Mouse (Mus musculus): Measurements from ENCODE around the gene Atp2b2. TPM values are rescaled to one million over a fixed set of nuclear protein-coding genes. Genes with fewer than 3 reads are reported as not detected.
A peak's percentile ranks its signal among the peaks of the same experiment; 100 is the strongest.

The Atp2b2 gene
- polyA plus RNA-seq, 1 experiment from 2014 or later, result 1.2 TPM

DNA sequence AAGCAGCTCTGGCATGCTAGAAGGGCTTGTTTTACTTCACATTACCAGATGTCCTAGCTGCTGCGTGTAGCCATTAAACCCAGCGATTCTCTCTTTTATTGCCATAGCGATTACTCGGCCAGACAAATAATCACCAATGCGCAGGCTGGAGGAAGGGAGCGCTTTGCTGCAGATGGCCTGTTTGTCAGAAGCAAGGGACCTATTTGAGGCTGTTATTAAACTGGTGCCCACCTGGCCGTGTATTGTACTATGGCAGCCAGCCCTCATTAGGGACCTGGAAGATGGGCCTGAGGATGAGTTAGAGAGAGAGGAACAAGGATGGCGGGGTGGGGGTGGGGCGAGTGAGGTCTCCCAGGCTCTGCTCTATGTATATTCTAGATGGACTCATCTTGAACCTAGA is 243.1 kb downstream of the Atp2b2 start:
- H3K4me3 ChIP-seq (replicated peaks), result no peak overlapping the region
- H3K27ac ChIP-seq, result no peak overlapping the region
- WGBS, result 73% methylated on average over 9 of the region's 9 CpGs
- no peak overlapping the region for H3K4me2 ChIP-seq
- no peak overlapping the region for H3K9ac ChIP-seq
- ATAC-seq (ENCODE audit: insufficient read depth, low FRiP score, low read depth), result no peak
- no peaks in the 10 kb centered on the region for H3K27me3 ChIP-seq (replicated peaks)
- peaks cover 6% of the 10 kb centered on the region; the same call in 1 of the 2 replicates for H3K4me1 ChIP-seq
- no peaks in the 10 kb centered on the region for H3K36me3 ChIP-seq
- no peaks in the 10 kb centered on the region for H3K9me3 ChIP-seq

DNA sequence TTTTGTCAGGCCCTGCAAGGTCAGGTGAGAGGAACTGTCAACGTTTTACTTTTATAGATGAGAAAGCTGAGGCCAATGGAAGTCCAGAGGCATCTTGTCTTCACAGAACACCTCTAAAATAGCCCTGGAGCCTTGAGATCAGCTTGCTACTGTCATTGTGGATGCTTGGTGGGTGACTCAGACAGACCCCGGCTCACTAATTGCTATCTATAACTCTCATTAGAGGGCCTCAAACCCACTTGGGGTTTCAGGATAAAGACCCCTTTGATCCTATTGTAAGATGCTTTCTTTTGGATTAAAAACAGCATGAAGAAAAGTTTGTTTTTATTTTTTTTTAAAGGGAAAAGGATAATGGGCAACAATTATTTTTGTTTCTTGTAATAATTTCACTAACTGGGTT is 243.5 kb downstream of the Atp2b2 start:
- no peak overlapping the region for H3K4me3 ChIP-seq (replicated peaks)
- WGBS, result 61% methylated on average over 2 of the region's 2 CpGs
- no peak for ATAC-seq (ENCODE audit: insufficient read depth, low FRiP score, low read depth)

DNA sequence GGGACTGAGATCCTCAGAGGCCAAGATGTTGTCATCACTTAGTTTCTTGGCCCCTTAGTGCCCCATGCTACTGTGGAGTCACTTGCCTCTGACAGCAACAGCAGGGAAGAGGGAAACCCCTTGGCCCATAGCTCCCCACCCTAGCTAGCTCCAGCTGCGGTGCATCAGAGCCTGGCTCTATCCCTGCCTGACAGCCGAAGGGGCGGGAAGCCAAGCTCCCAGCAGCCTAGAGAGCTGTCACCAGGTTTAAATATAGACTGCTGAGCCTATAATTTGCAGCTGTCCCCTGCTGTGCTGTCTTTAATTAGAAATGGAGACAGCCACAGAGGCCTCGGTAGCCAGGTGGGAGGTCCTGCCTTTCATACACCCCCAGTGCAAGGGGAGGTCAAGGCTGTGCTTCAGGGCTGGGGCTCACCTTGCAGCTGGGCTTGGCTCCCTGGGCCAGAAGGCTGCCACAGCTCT is 247.1 kb downstream of the Atp2b2 start:
- peaks cover 6% of the 10 kb centered on the region; the same call in 1 of the 2 replicates for H3K4me1 ChIP-seq
- no peak overlapping the region for H3K4me3 ChIP-seq (replicated peaks)
- H3K27ac ChIP-seq, result peak overlapping the region; percentile 55; the same call in 1 of the 2 replicates
- H3K27me3 ChIP-seq (replicated peaks), result no peaks in the 10 kb centered on the region
- no peak overlapping the region for H3K4me2 ChIP-seq
- no peaks in the 10 kb centered on the region for H3K36me3 ChIP-seq
- 9% methylated on average over 4 of the region's 4 CpGs for WGBS
- no peaks in the 10 kb centered on the region for H3K9me3 ChIP-seq
- peak; percentile 89; the same call in 1 of the 2 replicates for ATAC-seq (ENCODE audit: insufficient read depth, low FRiP score, low read depth)
- no peak overlapping the region for H3K9ac ChIP-seq

More for the DNA sequence above, 243.5 kb downstream of the Atp2b2 start:
- Histone ChIP-seq H3K36me3 (no peaks in the 10 kb centered on the region), H3K9me3 (no peaks in the 10 kb centered on the region), H3K9ac (no peak overlapping the region), H3K27me3 (replicated peaks) (no peaks in the 10 kb centered on the region), H3K4me2 (no peak overlapping the region), H3K27ac (no peak overlapping the region), H3K4me1 (peaks cover 6% of the 10 kb centered on the region; the same call in 1 of the 2 replicates)

DNA sequence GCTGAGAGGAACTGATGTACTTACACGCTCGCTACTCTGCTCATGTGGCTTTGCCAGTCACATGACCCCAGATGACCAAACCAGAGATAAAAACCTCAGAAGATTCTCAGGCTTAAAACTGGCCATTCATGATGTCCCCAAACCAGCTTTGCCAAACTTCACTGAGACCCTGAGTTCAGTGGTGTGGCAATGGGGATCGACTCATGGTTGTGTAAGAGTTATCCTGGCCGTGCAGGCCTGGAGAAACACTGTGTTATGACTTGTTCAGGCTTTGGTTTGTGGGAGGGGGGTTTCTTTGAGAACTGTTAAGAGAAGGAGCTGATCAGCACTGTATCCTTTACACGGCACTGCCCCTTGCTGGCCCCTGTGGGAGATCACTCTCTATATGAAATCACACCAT is 250.0 kb downstream of the Atp2b2 start:
- WGBS, result 79% methylated on average over 5 of the region's 5 CpGs
- Histone ChIP-seq H3K36me3 (no peaks in the 10 kb centered on the region), H3K4me1 (peaks cover 7% of the 10 kb centered on the region; the same call in 1 of the 2 replicates), H3K9me3 (no peaks in the 10 kb centered on the region), H3K27ac (no peak overlapping the region), H3K27me3 (replicated peaks) (no peaks in the 10 kb centered on the region), H3K4me2 (no peak overlapping the region), H3K9ac (no peak overlapping the region), H3K4me3 (replicated peaks) (no peak overlapping the region)
- ATAC-seq (ENCODE audit: insufficient read depth, low FRiP score, low read depth), result no peak

DNA sequence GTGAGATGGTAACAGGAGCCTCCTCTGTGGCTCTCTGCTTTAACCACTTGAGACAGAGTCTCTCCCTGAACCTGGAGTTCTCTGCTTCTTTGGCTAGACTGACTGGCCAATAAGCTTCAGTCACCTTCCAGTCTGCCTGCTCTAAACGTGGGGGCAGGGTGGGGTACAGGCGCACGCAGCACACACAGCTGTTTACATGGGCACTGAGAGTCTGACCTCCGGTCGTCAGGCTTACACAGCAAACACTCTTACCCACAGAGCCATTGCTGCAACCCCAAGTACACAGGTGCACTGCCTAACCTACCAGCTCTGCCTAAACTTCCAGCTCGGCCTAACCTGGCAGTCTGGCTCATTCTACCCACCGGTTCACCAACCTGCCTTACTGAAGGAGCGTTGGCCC is 251.4 kb downstream of the Atp2b2 start:
- Histone ChIP-seq H3K36me3 (no peaks in the 10 kb centered on the region), H3K27ac (no peak overlapping the region), H3K4me1 (peaks cover 12% of the 10 kb centered on the region; the same call in 1 of the 2 replicates), H3K4me3 (replicated peaks) (no peak overlapping the region), H3K9ac (no peak overlapping the region), H3K4me2 (no peak overlapping the region), H3K9me3 (no peaks in the 10 kb centered on the region), H3K27me3 (replicated peaks) (no peaks in the 10 kb centered on the region)
- 58% methylated on average over 8 of the region's 8 CpGs for WGBS
- no peak for ATAC-seq (ENCODE audit: insufficient read depth, low FRiP score, low read depth)

DNA sequence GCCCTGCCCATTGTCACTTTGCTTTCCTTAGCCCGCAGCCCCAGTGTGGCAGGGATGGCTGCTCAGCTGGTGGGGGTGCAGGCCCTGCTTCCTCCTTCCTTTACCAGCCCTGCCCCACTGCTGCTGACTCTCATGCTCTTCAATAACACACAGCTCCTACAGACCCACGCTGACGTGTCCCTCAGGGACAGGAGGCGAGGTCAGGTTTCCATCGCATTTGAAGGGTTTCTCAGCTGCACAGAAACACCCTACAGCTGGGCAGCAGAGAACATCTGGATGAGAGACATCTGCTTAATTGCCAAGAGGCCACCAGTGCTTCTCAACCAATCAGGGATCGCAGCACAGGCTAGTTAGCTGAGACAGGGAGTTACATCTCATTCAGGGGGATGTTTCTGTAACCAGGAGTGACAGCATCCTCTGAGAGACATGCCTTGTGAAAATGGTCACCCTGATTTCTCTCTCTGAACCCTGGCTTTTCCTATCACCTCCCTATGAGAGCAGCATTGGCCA is 254.9 kb downstream of the Atp2b2 start:
- WGBS, result 27% methylated on average over 6 of the region's 6 CpGs
- no peak for ATAC-seq (ENCODE audit: insufficient read depth, low FRiP score, low read depth)
- Histone ChIP-seq H3K9me3 (no peaks in the 10 kb centered on the region), H3K27me3 (replicated peaks) (no peaks in the 10 kb centered on the region), H3K4me3 (replicated peaks) (no peak overlapping the region), H3K36me3 (no peaks in the 10 kb centered on the region), H3K27ac (no peak overlapping the region), H3K4me1 (0 out of 2 replicates have a peak, but pooled peaks cover 6% of the 10 kb centered on the region), H3K4me2 (no peak overlapping the region), H3K9ac (no peak overlapping the region)

DNA sequence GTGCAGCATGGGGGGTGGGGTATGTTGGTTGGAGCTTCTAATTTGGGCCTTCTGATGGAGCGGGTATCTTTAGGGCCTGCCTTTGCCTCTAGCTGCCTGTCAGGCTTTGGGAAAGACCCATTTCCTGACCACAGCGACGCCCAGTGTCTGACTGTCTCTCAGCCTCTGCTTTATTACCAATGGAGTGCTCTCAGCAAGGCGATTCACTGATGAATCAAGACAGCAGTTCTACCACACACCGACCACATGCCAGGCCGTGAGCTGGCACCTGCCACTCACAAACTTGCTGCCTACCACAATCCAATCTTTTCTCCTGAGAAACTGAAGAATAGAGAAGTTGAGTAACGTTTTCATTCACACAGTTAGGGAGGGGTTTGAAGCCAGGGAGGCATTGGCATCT is 256.8 kb downstream of the Atp2b2 start:
- no peaks in the 10 kb centered on the region for H3K36me3 ChIP-seq
- no peak overlapping the region for H3K27ac ChIP-seq
- H3K9me3 ChIP-seq, result no peaks in the 10 kb centered on the region
- H3K27me3 ChIP-seq (replicated peaks), result no peaks in the 10 kb centered on the region
- no peak overlapping the region for H3K4me3 ChIP-seq (replicated peaks)
- 79% methylated on average over 7 of the region's 7 CpGs for WGBS
- ATAC-seq (ENCODE audit: insufficient read depth, low FRiP score, low read depth), result no peak
- no peak overlapping the region for H3K4me2 ChIP-seq
- H3K4me1 ChIP-seq, result 0 out of 2 replicates have a peak, but pooled peaks cover 6% of the 10 kb centered on the region
- H3K9ac ChIP-seq, result no peak overlapping the region

DNA sequence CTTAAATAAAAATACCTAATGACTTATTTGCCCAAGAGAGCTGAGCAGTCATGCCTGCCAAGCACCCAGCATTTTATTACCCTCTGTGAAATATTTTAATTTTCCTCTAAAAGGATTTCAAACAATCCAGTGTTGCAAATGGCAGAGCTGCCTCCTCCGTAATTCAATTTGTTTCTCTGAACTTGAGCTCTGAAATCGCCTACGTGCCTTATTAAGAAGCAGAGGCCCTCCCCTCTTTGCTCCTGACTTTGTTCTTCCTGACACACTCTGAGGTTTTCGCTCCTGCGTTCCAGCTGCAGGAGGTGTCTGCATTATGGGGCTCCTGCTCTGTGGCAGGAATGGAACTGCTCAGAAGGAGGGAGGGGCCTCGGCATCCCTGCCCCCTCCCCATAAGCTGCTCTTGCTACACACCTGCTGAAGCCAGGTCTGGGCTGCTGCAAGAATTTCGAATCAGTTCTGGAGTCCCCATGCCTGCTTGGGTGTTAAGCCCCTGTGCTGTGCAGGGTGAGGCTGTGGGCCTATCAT is 264.1 kb downstream of the Atp2b2 start:
- WGBS, result 57% methylated on average over 7 of the region's 7 CpGs
- H3K9me3 ChIP-seq, result no peaks in the 10 kb centered on the region
- no peak overlapping the region for H3K4me2 ChIP-seq
- H3K4me3 ChIP-seq (replicated peaks), result no peak overlapping the region
- no peaks in the 10 kb centered on the region for H3K27me3 ChIP-seq (replicated peaks)
- no peaks in the 10 kb centered on the region for H3K4me1 ChIP-seq
- ATAC-seq (ENCODE audit: insufficient read depth, low FRiP score, low read depth), result no peak
- no peak overlapping the region for H3K27ac ChIP-seq
- no peak overlapping the region for H3K9ac ChIP-seq
- no peaks in the 10 kb centered on the region for H3K36me3 ChIP-seq

DNA sequence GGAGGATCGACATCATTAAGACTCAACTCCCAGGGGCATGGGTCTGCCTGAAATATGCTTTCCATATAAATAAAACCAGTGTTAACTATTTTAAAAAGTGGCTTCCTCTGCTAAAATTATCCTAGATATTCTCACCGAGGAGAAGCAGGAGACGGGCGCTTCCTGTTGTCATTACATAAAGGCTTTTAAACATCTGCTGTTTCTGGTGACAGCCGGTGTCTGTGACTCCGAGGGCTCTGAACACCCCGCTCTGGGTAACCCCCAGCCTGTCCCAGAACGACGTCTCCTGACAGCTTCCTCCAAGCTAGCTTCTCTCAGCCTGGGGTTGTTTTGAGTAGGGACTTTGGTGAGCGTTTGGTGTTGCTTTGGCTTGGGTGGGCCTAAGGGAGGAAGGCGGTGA is 273.6 kb downstream of the Atp2b2 start:
- H3K27ac ChIP-seq, result no peak overlapping the region
- H3K4me3 ChIP-seq (replicated peaks), result no peak overlapping the region
- ATAC-seq (ENCODE audit: insufficient read depth, low FRiP score, low read depth), result no peak
- H3K4me1 ChIP-seq, result no peaks in the 10 kb centered on the region
- 53% methylated on average over 11 of the region's 11 CpGs for WGBS
- no peak overlapping the region for H3K9ac ChIP-seq
- no peak overlapping the region for H3K4me2 ChIP-seq
- no peaks in the 10 kb centered on the region for H3K36me3 ChIP-seq
- no peaks in the 10 kb centered on the region for H3K27me3 ChIP-seq (replicated peaks)
- H3K9me3 ChIP-seq, result no peaks in the 10 kb centered on the region

DNA sequence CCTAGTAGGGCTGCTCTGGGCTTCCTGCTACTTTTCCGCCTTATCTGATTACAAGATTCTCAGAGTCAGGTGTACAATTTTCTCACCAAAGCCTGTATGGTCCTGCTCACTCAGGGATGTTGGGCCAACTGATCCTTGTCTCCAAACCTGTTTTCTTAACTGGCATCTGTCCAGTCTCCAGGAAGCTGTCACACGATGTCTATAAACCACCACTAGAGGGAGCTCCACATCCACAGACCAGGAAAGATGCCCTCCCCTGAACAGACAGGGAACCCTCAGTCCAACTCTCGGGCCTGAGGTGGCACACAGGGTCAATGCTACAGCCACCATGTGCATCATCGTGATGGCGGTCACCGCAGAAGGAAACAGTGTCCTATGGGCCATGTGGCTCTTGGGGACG is 280.8 kb downstream of the Atp2b2 start:
- Histone ChIP-seq H3K4me1 (no peaks in the 10 kb centered on the region), H3K4me3 (replicated peaks) (no peak overlapping the region), H3K9ac (no peak overlapping the region), H3K36me3 (no peaks in the 10 kb centered on the region), H3K27ac (no peak overlapping the region), H3K4me2 (no peak overlapping the region), H3K27me3 (replicated peaks) (no peaks in the 10 kb centered on the region), H3K9me3 (no peaks in the 10 kb centered on the region)
- ATAC-seq (ENCODE audit: insufficient read depth, low FRiP score, low read depth), result no peak; the same call in 1 of the 2 replicates
- WGBS, result 31% methylated on average over 7 of the region's 7 CpGs

DNA sequence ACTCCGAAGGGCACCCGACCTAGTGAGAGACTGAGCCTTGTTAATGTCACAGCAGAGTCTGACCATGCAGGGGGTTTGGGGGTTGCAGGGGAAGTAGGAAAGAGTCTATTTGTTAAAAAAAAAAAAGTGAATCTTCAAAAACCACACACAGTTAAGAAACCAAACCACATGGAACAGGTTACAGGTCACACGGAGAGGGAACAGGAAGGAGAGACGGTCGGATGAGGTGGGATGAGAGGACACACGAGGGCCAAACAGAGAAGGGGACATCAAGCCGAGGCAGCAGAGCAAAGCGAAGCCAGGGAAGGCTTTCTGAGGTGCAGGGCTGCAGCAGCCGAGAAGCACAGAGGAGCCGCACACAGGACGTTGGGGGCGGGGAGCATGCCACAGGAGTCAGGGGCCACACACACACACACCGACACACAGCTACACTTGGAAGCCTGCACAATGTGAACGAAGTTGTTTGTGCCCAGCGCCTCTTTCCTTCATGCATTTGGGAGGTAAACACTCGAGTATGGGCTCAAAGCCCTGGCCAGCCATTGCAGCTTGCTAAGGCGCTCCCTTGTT is 293.2 kb downstream of the Atp2b2 start:
- ATAC-seq (ENCODE audit: insufficient read depth, low FRiP score, low read depth), result no peak
- H3K36me3 ChIP-seq, result no peaks in the 10 kb centered on the region
- no peaks in the 10 kb centered on the region for H3K9me3 ChIP-seq
- H3K4me2 ChIP-seq, result no peak overlapping the region
- WGBS, result 59% methylated on average over 17 of the region's 17 CpGs
- H3K27me3 ChIP-seq (replicated peaks), result peaks cover 13% of the 10 kb centered on the region
- H3K4me1 ChIP-seq, result no peaks in the 10 kb centered on the region
- no peak overlapping the region for H3K27ac ChIP-seq
- no peak overlapping the region for H3K4me3 ChIP-seq (replicated peaks)
- H3K9ac ChIP-seq, result no peak overlapping the region

DNA sequence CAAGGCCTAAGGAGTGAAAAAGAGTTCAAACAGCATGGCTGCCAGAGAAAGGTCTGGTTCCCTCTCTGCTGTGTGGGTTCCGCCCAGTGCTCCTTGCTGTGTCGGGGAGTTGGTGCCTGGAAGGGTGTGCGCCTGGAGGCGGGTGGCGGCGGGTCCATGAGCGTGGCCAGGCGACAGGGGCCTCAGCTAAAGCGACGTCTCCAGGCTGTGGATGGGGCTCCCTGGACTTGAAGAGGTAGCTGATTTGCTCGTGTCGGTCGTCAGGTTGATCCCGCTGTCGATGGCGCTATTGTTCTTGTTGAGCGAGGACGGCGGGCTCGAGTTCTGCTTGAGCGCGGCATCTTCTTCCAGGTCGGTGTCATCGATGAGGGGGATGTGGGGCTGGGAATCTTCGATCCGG is 294.1 kb downstream of the Atp2b2 start:
- Histone ChIP-seq H3K9ac (no peak overlapping the region), H3K4me2 (peak overlapping the region; percentile 43), H3K36me3 (no peaks in the 10 kb centered on the region), H3K4me3 (replicated peaks) (no peak overlapping the region), H3K4me1 (no peaks in the 10 kb centered on the region), H3K27ac (no peak overlapping the region), H3K9me3 (no peaks in the 10 kb centered on the region), H3K27me3 (replicated peaks) (peaks cover 13% of the 10 kb centered on the region)
- 26% methylated on average over 26 of the region's 26 CpGs for whole genome bisulfite sequencing
- ATAC-seq (ENCODE audit: insufficient read depth, low FRiP score, low read depth), result no peak
